Mouse (Mus musculus) stomach, embryonic 14.5 days (tissue): ENCODE results near the gene 1520401A03Rik. TPM values are rescaled to one million over a fixed set of nuclear protein-coding genes. Genes with fewer than 3 reads are reported as not detected.
A peak's percentile ranks its signal among the peaks of the same experiment; 100 is the strongest.
"Not testable (repeated sequence)": the region's sequence is repeated elsewhere in the genome, so short reads cannot be mapped to it uniquely, and the experiment has no call there.

Experiments
- ATAC-seq: fragments of 200-750 bp; cut with Nextera tagmentation; 2 replicates; pipeline ENCODE4 v1.8.0; 2017; ENCODE audit warnings: low read depth, moderate TSS enrichment; ENCODE audit not compliant: insufficient number of reproducible peaks, insufficient read depth, low FRiP score
- H3K27ac ChIP-seq: fragments of 300-500 bp; sonication (generic); 2 replicates; pipeline ENCODE4 v1.5.1; 2014; ENCODE audit warnings: mild to moderate bottlenecking, low read length, moderate library complexity, mixed read lengths
- H3K27me3 ChIP-seq: fragments of 300-500 bp; sonication (generic); 2 replicates; pipeline ENCODE4 v1.6.1; 2014; ENCODE audit warnings: low read length, control low read depth, mixed read lengths; ENCODE audit not compliant: control insufficient read depth, insufficient read depth
- H3K36me3 ChIP-seq: fragments of 300-500 bp; sonication (generic); 2 replicates; pipeline ENCODE4 v1.6.1; 2014; ENCODE audit warnings: mild to moderate bottlenecking, control low read depth, low read length, moderate library complexity, mixed read lengths; ENCODE audit not compliant: control insufficient read depth, insufficient read depth
- H3K4me1 ChIP-seq: fragments of 300-500 bp; sonication (generic); 2 replicates; pipeline ENCODE4 v1.6.1; 2014; ENCODE audit warnings: low read length, control low read depth, mixed read lengths; ENCODE audit not compliant: control insufficient read depth, insufficient read depth
- H3K4me2 ChIP-seq: fragments of 300-500 bp; sonication (generic); replicated peaks from 2 replicates; pipeline ENCODE4 v1.6.1; 2014; ENCODE audit warnings: low read depth, low read length, control low read depth
- H3K4me3 ChIP-seq: fragments of 300-500 bp; sonication (generic); 2 replicates; pipeline ENCODE4 v1.5.1; 2014; ENCODE audit warnings: low read depth, low read length, control low read depth
- H3K9ac ChIP-seq: fragments of 300-500 bp; sonication (generic); replicated peaks from 2 replicates; pipeline ENCODE4 v1.6.1; 2014; ENCODE audit warnings: low read depth, mild to moderate bottlenecking, control low read depth, low read length, moderate library complexity, mixed read lengths
- H3K9me3 ChIP-seq: fragments of 300-500 bp; sonication (generic); 2 replicates; pipeline ENCODE4 v1.6.1; 2016; ENCODE audit warnings: low read depth, low read length, control low read depth; ENCODE audit not compliant: control insufficient read depth
- WGBS: fragments of 180-500 bp; shearing (Covaris S2); extraction: QIAGEN DNeasy Blood & Tissue Kit; methylation state at CpG from one replicate; pipeline ENCODE4 v1.1.7; 2014; 5-methylcytosine and 5-hydroxymethylcytosine counted together
- polyA plus RNA-seq: library from polyadenylated mRNA; unstranded; fragments of >200 nt; fragmentation: Nextera tagmentation; extraction: Ambion mirVana; gene quantifications from 2 replicates; pipeline ENCODE4 v1.2.1, GENCODE M21; 2014

1520401A03Rik gene
- polyA plus RNA-seq = 0.20 TPM in 1 of 2 replicates, not detected in the other

DNA sequence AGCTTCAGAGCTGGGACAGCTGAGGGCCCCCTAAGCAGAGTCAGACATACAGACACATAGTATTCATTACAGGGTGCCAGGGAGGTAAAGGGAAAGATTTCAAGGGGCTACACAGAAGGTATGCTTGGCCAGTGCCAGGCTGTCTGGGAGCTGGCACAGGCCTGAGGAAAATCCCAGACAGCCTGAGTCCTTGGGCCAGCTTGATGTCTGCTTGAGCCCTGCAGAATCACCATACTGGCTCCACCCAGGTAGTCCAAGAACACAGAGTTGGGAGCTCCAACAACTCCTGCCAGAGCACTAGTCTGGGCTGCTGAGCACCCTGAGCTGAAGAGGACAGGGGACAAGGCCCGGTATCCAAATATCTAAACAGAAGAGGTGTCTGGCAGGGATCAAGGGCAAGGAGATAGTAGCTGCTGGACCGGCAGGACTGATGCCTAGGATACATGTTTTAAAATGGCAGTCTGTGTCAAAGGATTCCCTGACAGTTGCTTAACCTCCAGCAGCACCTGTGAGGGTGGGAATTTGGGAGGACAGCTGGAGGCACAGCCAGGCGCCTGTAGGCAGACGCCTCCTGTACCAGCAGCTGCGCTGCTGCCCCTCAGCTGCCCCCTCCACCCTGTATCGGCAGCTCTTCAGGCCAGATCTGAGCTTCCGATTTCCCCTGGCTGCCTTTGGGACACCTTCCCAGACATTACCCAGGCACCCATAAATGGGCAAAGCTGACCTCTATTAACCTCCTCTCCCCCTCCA is at the start of gene 1520401A03Rik:
1520401A03Rik (minus strand) TSS at position 408 of the 750 bp plus-strand sequence.
- no peaks in the 10 kb centered on the region for H3K9me3 ChIP-seq
- H3K36me3 ChIP-seq = no peaks in the 10 kb centered on the region
- no peak within 1 kb of the TSS for H3K4me3 ChIP-seq
- no peak within 1 kb of the TSS for H3K27ac ChIP-seq
- no peaks in the 10 kb centered on the region for H3K27me3 ChIP-seq
- 68% methylated on average over 7 of the region's 7 CpGs for WGBS
- no peak within 1 kb of the TSS for H3K9ac ChIP-seq
- H3K4me2 ChIP-seq = no peak within 1 kb of the TSS
- H3K4me1 ChIP-seq = peaks cover 5% of the 10 kb centered on the region; the same call in 1 of the 2 replicates
- ATAC-seq = no peak

DNA sequence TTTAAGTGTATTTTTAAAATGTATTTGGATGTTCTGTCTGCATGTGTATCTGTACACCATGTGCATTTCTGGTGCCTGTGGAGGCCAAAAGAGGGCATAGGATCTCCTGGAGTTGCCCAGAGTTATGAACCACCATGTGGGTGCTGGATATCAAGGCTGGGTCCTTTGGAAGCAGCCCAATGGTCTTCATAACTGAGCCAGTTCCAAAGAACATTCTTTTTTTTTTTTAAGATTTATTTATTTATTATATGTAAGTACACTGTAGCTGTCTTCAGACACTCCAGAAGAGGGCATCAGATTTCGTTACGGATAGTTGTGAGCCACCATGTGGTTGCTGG is 49.6 kb upstream of the 1520401A03Rik start:
- H3K9me3 ChIP-seq, H3K4me3 ChIP-seq, H3K27ac ChIP-seq, H3K9ac ChIP-seq, ATAC-seq, H3K4me1 ChIP-seq, H3K36me3 ChIP-seq, H3K27me3 ChIP-seq: not testable (repeated sequence)
- 0 out of 2 replicates have a peak overlapping the region, but pooled peaks have one; percentile 78 for H3K4me2 ChIP-seq
- 65% methylated on average over 2 of the region's 2 CpGs for WGBS

DNA sequence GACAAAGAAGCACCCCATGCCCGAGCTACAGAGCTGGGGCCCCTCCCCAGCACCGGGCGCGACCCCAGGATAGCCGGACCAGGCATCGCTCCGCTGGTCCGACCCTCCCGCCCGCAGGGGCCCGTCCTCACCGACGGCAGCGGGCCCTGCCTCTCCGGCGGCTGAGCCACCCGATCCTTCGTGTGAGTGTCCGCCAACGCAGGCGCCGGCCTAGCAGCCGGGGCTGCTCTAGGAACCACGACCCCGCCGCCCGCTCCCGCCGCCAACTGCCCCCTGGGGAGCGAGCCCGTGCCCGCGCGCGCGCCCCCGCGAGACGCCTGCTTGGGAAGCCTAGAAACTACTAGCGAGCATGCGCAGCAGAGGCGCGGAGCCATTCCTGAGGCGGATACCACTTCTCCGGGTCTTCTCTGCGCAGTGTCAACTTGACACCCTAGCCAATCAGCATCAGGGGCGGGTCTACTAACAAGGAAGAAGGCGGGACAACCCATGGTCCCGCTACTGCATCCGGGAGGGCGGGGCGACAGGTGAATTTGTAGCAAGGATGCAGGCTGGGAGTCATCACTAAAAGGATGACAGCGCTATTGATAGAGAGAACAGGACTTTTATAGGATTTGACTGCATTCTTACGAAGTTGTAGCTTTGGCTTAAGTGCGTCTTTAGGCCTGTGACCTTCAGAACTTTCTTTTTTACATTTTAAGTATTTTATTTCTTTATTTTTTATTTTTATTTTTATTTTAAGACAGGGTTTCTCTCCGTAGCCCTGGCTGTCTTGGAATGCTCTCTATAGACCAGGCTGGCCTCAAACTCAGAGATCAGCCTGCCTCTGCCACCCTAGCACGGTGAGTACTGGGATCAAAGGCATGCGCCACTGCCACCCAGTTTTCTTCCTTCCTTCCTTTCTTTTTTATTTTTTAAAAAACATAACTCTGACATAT is 49.0 kb upstream of the 1520401A03Rik start, which contains the start of gene Flywch1:
Flywch1 (minus strand) TSS at position 319 of the 935 bp plus-strand sequence.
- Histone ChIP-seq H3K27ac (peak within 1 kb of the TSS; percentile 67; the same call in 1 of the 2 replicates), H3K4me3 (peak within 1 kb of the TSS; percentile 85), H3K9ac (peak within 1 kb of the TSS; percentile 90), H3K9me3 (no peaks in the 10 kb centered on the region), H3K27me3 (no peaks in the 10 kb centered on the region), H3K4me2 (peak within 1 kb of the TSS; percentile 78), H3K4me1 (peaks cover 5% of the 10 kb centered on the region; the same call in 1 of the 2 replicates), H3K36me3 (no peaks in the 10 kb centered on the region; the same call in none of the 2 replicates)
- whole genome bisulfite sequencing = 4% methylated on average over 50 of the region's 58 CpGs
- peak; percentile 100 for ATAC-seq

DNA sequence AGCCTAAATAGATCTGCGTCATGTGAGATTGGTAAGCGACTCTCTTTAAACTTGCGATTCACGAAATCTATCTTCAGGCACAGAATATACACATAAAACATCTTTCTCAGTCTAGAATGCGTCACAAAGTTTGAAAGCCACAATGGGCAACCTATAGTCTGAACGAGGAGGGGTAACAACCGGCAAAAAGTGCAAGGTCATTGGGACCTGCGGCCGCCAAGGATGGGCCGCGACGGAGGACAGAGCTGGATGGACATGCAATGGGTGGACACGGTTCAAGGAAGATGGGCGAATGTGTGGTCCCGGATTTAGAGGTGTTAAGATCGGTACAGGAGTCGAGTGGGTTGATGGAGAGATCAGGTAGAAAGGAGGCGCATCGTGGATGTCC is 48.3 kb upstream of the 1520401A03Rik start:
- peak overlapping the region; percentile 78 for H3K4me2 ChIP-seq
- H3K4me3 ChIP-seq = peak overlapping the region; percentile 85
- H3K27me3 ChIP-seq = no peaks in the 10 kb centered on the region
- H3K9me3 ChIP-seq = no peaks in the 10 kb centered on the region
- peak overlapping the region; percentile 90 for H3K9ac ChIP-seq
- no peak for ATAC-seq
- peaks cover 5% of the 10 kb centered on the region; the same call in 1 of the 2 replicates for H3K4me1 ChIP-seq
- under 1% methylated on average over 18 of the region's 19 CpGs for WGBS
- H3K27ac ChIP-seq = peak overlapping the region; percentile 67; the same call in 1 of the 2 replicates
- no peaks in the 10 kb centered on the region; the same call in none of the 2 replicates for H3K36me3 ChIP-seq

DNA sequence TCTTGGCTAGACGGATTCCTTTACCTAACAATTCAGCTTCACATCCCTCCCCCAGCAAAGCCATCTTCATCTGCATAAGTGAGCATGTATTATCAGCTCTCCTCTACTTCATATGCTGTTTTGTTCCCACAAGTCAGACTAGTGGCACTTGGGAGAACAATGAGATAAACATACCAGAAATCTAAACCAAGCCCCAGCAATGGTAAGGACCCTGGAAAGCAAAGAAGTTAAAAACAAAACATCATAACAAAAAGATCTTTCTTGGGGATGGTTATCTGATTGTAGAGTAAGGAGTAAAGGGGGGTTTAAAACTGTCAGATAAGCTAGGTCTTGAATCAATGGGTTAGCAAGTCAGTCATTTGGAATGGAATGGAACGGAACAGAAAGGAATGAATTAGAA is 47.9 kb upstream of the 1520401A03Rik start:
- Histone ChIP-seq H3K4me2 (peak overlapping the region; percentile 78), H3K4me3 (peak overlapping the region; percentile 85), H3K27me3 (no peaks in the 10 kb centered on the region), H3K36me3 (no peaks in the 10 kb centered on the region; the same call in none of the 2 replicates), H3K4me1 (peaks cover 5% of the 10 kb centered on the region; the same call in 1 of the 2 replicates), H3K9ac (peak overlapping the region; percentile 90), H3K27ac (no peak overlapping the region), H3K9me3 (no peaks in the 10 kb centered on the region)
- WGBS = 26% methylated on average over 2 of the region's 2 CpGs
- ATAC-seq = no peak

DNA sequence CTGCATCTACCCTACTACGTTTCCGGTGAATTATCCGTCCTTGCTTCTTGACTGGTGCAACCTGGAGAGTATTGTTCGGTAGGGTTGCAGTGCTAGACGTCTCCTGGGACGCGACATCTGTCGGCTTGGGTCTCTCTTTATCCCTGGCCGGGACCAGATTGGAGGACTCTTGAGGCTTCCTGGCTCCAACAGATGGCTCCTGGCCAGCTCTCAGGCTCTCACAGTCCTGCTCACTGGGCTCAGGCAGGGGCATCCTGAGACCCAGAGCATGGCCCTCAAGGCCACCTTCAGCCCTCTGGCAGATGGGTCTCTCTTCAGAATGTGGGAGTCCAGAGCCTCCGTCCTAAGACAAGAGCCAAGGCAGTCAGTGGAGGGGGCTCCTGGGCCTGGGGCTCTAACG is 40.4 kb upstream of the 1520401A03Rik start:
- Histone ChIP-seq H3K27me3 (no peaks in the 10 kb centered on the region), H3K27ac (no peak overlapping the region), H3K36me3 (peaks cover 27% of the 10 kb centered on the region), H3K4me3 (no peak overlapping the region), H3K9ac (no peak overlapping the region), H3K4me1 (no peaks in the 10 kb centered on the region), H3K4me2 (no peak overlapping the region), H3K9me3 (no peaks in the 10 kb centered on the region)
- WGBS = 90% methylated on average over 11 of the region's 11 CpGs
- no peak for ATAC-seq

DNA sequence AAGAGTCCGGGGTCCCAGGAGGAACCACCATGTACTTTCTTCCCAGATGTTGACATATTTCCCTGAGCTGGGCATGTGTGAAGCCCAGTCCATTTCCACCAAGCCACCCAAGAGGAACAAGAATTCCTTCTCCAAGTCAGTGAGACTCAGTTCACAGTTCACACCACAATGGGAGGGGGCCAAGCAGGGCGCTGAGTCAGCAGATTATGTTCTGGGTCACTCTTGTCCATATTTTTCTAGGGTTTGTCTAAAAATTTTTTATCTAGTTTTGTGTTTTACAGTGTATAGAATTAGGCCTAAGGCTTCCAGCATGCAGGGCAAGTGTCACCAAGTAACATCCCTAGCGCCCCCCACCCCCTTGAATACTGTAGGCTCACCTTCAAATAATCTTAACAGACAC is 38.6 kb upstream of the 1520401A03Rik start:
- no peak for ATAC-seq
- Histone ChIP-seq H3K4me1 (no peaks in the 10 kb centered on the region), H3K4me3 (no peak overlapping the region), H3K9me3 (no peaks in the 10 kb centered on the region), H3K36me3 (peaks cover 38% of the 10 kb centered on the region), H3K9ac (no peak overlapping the region), H3K4me2 (no peak overlapping the region), H3K27me3 (no peaks in the 10 kb centered on the region), H3K27ac (no peak overlapping the region)
- 96% methylated on average over 3 of the region's 3 CpGs for WGBS

DNA sequence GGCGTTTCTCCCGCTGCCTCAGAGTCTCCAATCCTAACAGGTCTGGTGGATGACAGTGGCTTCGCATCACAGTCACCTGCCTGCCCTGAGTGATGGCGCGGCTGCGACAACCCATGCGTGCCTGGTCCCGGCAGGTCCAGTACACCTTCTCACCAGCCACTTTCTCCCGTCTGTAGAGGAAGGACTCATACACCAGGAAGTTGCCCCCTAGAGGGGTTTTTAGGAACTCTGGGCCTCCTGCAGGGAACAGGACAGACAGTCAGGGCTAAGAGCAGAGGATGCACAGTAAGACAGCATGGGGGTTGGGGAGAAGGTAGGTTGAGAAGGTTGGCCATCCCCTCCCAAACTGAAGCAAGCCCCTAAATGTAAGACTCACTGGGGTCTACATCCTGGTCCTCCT is 37.6 kb upstream of the 1520401A03Rik start:
- Histone ChIP-seq H3K27me3 (no peaks in the 10 kb centered on the region), H3K9ac (no peak overlapping the region), H3K4me3 (no peak overlapping the region), H3K4me1 (no peaks in the 10 kb centered on the region), H3K36me3 (peaks cover 45% of the 10 kb centered on the region), H3K9me3 (no peaks in the 10 kb centered on the region), H3K27ac (no peak overlapping the region), H3K4me2 (no peak overlapping the region)
- 91% methylated on average over 9 of the region's 9 CpGs for WGBS
- ATAC-seq = no peak
